Comparison of ENCODE assay signal across 19 mouse cellular contexts in the genomic region with DNA sequence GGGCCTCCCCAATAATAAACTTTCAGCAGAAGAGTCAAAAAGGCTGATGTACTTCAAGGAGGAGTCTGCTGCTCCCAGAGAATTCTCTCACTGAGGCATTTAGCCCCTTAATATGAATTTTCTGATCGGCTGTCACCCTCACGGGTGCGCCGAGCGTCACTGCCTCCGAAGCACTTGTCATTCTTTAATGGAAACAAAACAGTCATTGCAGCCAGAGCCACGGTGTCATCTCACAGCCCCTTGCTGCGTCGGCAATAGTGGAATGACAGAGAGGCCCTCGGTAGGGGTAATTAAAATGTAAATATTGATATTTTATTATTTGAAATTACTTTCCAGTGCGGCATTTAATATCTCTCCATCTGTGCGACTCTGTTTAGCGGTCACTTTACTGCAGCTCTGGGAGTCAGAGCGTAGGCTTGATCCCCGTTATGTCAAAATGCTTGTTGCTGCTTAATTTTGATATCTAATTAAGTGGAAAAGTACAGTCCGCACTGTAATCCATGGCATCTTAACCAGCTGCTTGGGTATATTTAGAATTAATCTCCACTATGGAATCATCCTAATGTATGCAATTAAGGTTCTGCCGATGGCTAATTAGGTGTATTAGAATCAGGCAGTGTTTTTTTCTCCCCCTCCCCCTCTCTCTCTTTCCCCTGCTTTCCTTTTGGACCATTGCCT.
DNase-seq lines count a peak whose midpoint lies in the region; ATAC-seq and TF ChIP-seq lines count a peak whose summit lies in the region.
"Had no signal": no experiment of that assay in that cellular context is flagged by ENCODE, and none has a peak within 500 bp of the region (broad histone marks: within the 10 kb centered on the region; RNA-seq: fewer than 3 reads in every experiment).

No protein-coding gene starts in this region.

- H3K36me3 ChIP-seq in intestine, embryonic 14.5 days (ENCODE audit: control insufficient read depth, insufficient read depth, low read length): no peaks in the 10 kb centered on the region
- H3K36me3 ChIP-seq in intestine, postnatal 0 days (ENCODE audit: control insufficient read depth, insufficient read depth): no peaks in the 10 kb centered on the region; the same call in 1 of the 2 replicates
- H3K36me3 ChIP-seq in forebrain, embryonic 14.5 days (ENCODE audit: control insufficient read depth, insufficient read depth, low read length): no peaks in the 10 kb centered on the region
- no peaks in the 10 kb centered on the region for H3K36me3 ChIP-seq in hindbrain, postnatal 0 days (ENCODE audit: insufficient read depth, low read length)
- H3K36me3 ChIP-seq: stomach, embryonic 15.5 days had no signal

- H3K9me3 ChIP-seq in intestine, embryonic 14.5 days (ENCODE audit: control insufficient read depth, low read length): no peaks in the 10 kb centered on the region
- no peaks in the 10 kb centered on the region for H3K9me3 ChIP-seq in intestine, postnatal 0 days (ENCODE audit: control insufficient read depth)
- no peaks in the 10 kb centered on the region for H3K9me3 ChIP-seq in forebrain, embryonic 14.5 days (replicated peaks; ENCODE audit: control insufficient read depth, low read length)
- H3K9me3 ChIP-seq in hindbrain, postnatal 0 days (ENCODE audit: low read length): no peaks in the 10 kb centered on the region
- H3K9me3 ChIP-seq: stomach, embryonic 15.5 days had no signal

- no peak overlapping the region for H3K27ac ChIP-seq in intestine, embryonic 14.5 days (ENCODE audit: low read depth)
- no peak overlapping the region for H3K27ac ChIP-seq in intestine, postnatal 0 days (ENCODE audit: low read depth, low read length)
- no peak overlapping the region for H3K27ac ChIP-seq in forebrain, embryonic 14.5 days (ENCODE audit: low read depth, low read length)
- no peak overlapping the region for H3K27ac ChIP-seq in hindbrain, postnatal 0 days
- H3K27ac ChIP-seq: kidney, postnatal 0 days; stomach, embryonic 15.5 days had no signal

- H3K4me2 ChIP-seq in intestine, embryonic 14.5 days (ENCODE audit: low read length): no peak overlapping the region
- no peak overlapping the region for H3K4me2 ChIP-seq in intestine, postnatal 0 days (replicated peaks; ENCODE audit: low read depth)
- peak overlapping the region; percentile 30 for H3K4me2 ChIP-seq in forebrain, embryonic 14.5 days (ENCODE audit: low read length)
- peak overlapping the region; percentile 30; the same call in 1 of the 2 replicates for H3K4me2 ChIP-seq in hindbrain, postnatal 0 days (ENCODE audit: low read depth, low read length)
- H3K4me2 ChIP-seq: stomach, embryonic 15.5 days had no signal

- WGBS in intestine, embryonic 14.5 days: 59% methylated on average over 17 of the region's 17 CpGs
- 72% methylated on average over 17 of the region's 17 CpGs for WGBS in intestine, postnatal 0 days
- WGBS in forebrain, embryonic 14.5 days: 25% methylated on average over 17 of the region's 17 CpGs
- WGBS in hindbrain, postnatal 0 days: 32% methylated on average over 17 of the region's 17 CpGs

- no peak overlapping the region for H3K9ac ChIP-seq in intestine, embryonic 14.5 days (ENCODE audit: low read length)
- H3K9ac ChIP-seq in intestine, postnatal 0 days (ENCODE audit: low read depth, low read length): no peak overlapping the region
- no peak overlapping the region for H3K9ac ChIP-seq in forebrain, embryonic 14.5 days (ENCODE audit: low read length)
- H3K9ac ChIP-seq in hindbrain, postnatal 0 days (replicated peaks; ENCODE audit: low read length): no peak overlapping the region
- H3K9ac ChIP-seq: stomach, embryonic 15.5 days had no signal

- 0 out of 2 replicates have a peak, but pooled peaks cover 4% of the 10 kb centered on the region for H3K4me1 ChIP-seq in intestine, embryonic 14.5 days (replicated peaks; ENCODE audit: control insufficient read depth, insufficient read depth, low read length)
- no peaks in the 10 kb centered on the region for H3K4me1 ChIP-seq in intestine, postnatal 0 days (replicated peaks; ENCODE audit: control insufficient read depth, insufficient read depth, low read length)
- peaks cover 19% of the 10 kb centered on the region for H3K4me1 ChIP-seq in forebrain, embryonic 14.5 days (ENCODE audit: control insufficient read depth, insufficient read depth, low read length)
- H3K4me1 ChIP-seq in hindbrain, postnatal 0 days (ENCODE audit: insufficient read depth, low read length): no peaks in the 10 kb centered on the region
- H3K4me1 ChIP-seq: stomach, embryonic 15.5 days had no signal

- no peak for TF ChIP-seq CTCF in intestine, postnatal 0 days (IDR thresholded peaks at IDR 0.05; ENCODE audit: low read depth)
- TF ChIP-seq CTCF in hindbrain, postnatal 0 days (IDR thresholded peaks at IDR 0.05; ENCODE audit: low read depth): no peak

- no peak for ATAC-seq in intestine, embryonic 14.5 days (replicated peaks; ENCODE audit: low FRiP score, low TSS enrichment, low read depth)
- no peak for ATAC-seq in intestine, postnatal 0 days
- ATAC-seq in forebrain, embryonic 14.5 days: peak; percentile 52
- ATAC-seq in hindbrain, postnatal 0 days: no peak
- ATAC-seq: lung, postnatal 0 days had no signal

- peak; percentile 24 for DNase-seq in intestine, embryonic 14.5 days (ENCODE audit: low spot score)
- peak; percentile 55 for DNase-seq in forebrain, embryonic 14.5 days (ENCODE audit: low spot score)
- DNase-seq in hindbrain, postnatal 0 days (ENCODE audit: low spot score): no peak
- peak; percentile 53 for DNase-seq in retina, embryonic 14.5 days (ENCODE audit: low spot score)
- no peak for DNase-seq in cerebellum, adult 9-11 months
- no peak for DNase-seq in adrenal gland, adult 18-20 months (ENCODE audit: low spot score in 2 of 2)
- DNase-seq: cerebellum, adult 8-10 months; gastrocnemius, postnatal 10 days; heart, adult 18-20 months; heart, postnatal 4 days; kidney, adult 11 months; left cerebral cortex, postnatal 4 days; liver; thymus, adult 18-20 months had no signal

- H3K4me3 ChIP-seq in intestine, embryonic 14.5 days (ENCODE audit: low read depth, low read length): no peak overlapping the region
- H3K4me3 ChIP-seq in intestine, postnatal 0 days (ENCODE audit: low read depth, low read length): no peak overlapping the region
- H3K4me3 ChIP-seq in forebrain, embryonic 14.5 days (ENCODE audit: low read depth, low read length): no peak overlapping the region
- no peak overlapping the region for H3K4me3 ChIP-seq in hindbrain, postnatal 0 days (ENCODE audit: low read length)
- H3K4me3 ChIP-seq: stomach, embryonic 15.5 days had no signal

- no peaks in the 10 kb centered on the region for H3K27me3 ChIP-seq in intestine, embryonic 14.5 days (replicated peaks; ENCODE audit: control insufficient read depth, insufficient read depth, low read length)
- H3K27me3 ChIP-seq in intestine, postnatal 0 days (replicated peaks; ENCODE audit: control insufficient read depth, insufficient read depth, low read length): no peaks in the 10 kb centered on the region
- no peaks in the 10 kb centered on the region for H3K27me3 ChIP-seq in forebrain, embryonic 14.5 days (replicated peaks; ENCODE audit: control insufficient read depth, insufficient read depth, low read length)
- H3K27me3 ChIP-seq in hindbrain, postnatal 0 days (ENCODE audit: insufficient read depth, low read length): no peaks in the 10 kb centered on the region
- H3K27me3 ChIP-seq: CH12.LX; stomach, embryonic 15.5 days had no signal

Comparison
In these comparisons a context has a peak if more than half of its experiments do, and no peak if none do; other contexts are left out.
1. DNase-seq: peak in intestine, embryonic 14.5 days (single experiment), forebrain, embryonic 14.5 days (single experiment) and retina, embryonic 14.5 days (single experiment); none in hindbrain, postnatal 0 days (single experiment), cerebellum, adult 9-11 months (single experiment) and adrenal gland, adult 18-20 months (0 of 2).
2. H3K4me2 ChIP-seq: peak in forebrain, embryonic 14.5 days (single experiment) and hindbrain, postnatal 0 days (single experiment); none in intestine, embryonic 14.5 days (single experiment) and intestine, postnatal 0 days (single experiment).